Mouse (Mus musculus) heart, postnatal 14 days (tissue): ENCODE results near the gene Gfi1b. TPM values are rescaled to one million over a fixed set of nuclear protein-coding genes. Genes with fewer than 3 reads are reported as not detected.
A peak's percentile ranks its signal among the peaks of the same experiment; 100 is the strongest.

ENCODE experiments used
- DNase-seq, 2 experiments: peaks; one replicate each; pipeline ENCODE4 v3.0.0; 2021 to 2022
- intact Hi-C: fragments of 180-260 bp; cut with DNase I; formaldehyde crosslinking; loops from one replicate; pipeline ENCODE4 v1.15.1; 2025
- long read RNA-seq, 2 experiments: library from polyadenylated mRNA; stranded (forward); transcript quantifications; one replicate each; pipeline ENCODE4 v2.0.0; 2021
- total RNA-seq, 2 experiments: library from RNA; stranded (reverse); gene quantifications; 2 replicates each; pipeline ENCODE4 v1.2.3; 2021

Gfi1b gene
- not detected for total RNA-seq
- long read RNA-seq, experiment 1, result 0 reads
- long read RNA-seq, experiment 2, result 0 reads

DNA sequence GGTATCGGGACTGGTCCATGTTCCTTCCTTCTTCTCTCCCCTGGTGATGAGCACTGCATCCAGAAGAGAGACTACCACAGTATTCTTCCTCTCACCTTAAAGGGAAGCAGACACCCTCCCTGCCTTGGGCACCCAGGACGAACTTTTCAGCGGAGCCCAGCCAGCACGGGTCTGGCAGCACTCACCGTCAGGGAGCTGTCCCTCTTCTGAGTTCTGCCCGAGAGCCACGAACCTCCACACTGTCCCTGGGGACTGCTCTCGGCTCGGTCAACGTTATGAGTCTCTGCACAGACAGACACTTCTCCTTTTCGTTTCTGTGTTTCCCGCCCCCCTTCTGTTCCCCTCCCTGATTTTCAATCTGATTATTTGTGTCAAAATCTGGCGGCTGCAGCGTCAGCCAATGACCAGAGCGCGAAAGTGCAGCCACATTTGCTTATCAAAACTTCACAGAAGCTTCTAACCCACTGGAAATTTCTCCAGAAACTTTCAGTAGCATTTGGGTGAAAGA is at the start of gene Gfi1b:
Gene Gfi1b (minus strand): TSS at position 319 of the 508 bp plus-strand sequence.
- intact Hi-C loops, result loop anchor here (1.0 kb wide), 1 partner anchor 28 kb away; no protein-coding TSS in a partner anchor
- DNase-seq, result peak; percentile 9 to 29

DNA sequence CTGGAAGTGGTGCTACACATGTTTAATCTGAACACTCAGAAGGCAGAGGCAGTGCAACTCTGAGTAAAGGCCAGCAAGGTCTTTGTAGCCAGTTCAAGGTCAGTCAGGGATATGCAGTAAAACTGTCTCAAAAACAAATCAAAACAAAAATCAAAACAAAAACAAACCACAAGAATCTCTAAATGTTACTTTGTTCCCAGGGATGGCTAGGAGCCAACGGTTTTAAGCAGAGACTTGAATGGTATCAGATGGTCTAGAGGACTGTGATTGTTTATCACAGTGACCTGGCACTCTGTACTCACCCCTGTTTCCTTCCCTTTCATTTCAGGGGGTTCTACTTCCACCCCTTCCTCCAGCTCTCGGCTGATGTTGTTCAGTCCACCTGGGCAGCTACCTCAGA is 49.7 kb upstream of the Gfi1b start:
- no peak for DNase-seq
- intact Hi-C loops, result no loop called here

DNA sequence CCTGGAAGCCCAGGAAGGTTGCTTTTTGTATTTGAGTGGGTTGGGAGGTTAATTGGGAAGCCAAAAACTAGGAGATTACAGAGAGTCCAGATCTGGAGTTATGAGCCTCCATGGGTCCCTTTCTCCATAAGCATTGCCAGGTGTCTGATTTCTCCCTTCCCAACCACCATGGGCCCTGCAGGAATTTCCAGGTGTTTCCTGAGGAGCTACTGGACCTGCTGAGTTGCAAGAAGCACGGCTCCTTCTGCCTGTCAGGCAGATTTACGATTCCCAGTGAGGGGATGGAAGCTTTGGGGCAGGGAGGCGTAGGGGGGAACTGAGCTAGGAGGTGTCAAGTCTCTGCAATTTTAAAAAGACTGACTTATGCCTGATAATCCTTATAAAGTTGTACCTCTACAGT is 44.0 kb upstream of the Gfi1b start:
- DNase-seq, result no peak
- intact Hi-C loops, result no loop called here

DNA sequence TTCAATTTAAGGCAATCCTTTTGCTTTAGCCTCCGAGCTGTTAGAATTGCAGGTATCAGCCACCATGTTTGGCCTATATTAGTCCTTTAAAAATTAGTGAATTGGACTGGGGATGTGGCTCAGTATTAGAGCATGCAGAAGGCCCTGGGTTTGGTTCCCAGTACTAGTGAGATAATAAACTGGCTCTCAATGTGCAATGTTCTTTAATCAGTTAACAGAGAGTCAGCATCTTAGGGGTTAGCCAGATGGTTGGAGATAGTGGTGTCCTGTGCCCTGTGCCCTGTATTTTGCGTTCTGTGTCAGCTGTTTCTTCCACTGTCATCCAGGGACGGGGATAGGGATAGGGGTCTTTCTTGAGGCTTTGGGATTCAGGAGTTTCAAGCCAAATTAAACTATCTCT is 41.1 kb upstream of the Gfi1b start:
- intact Hi-C loops, result no loop called here
- DNase-seq, result no peak

DNA sequence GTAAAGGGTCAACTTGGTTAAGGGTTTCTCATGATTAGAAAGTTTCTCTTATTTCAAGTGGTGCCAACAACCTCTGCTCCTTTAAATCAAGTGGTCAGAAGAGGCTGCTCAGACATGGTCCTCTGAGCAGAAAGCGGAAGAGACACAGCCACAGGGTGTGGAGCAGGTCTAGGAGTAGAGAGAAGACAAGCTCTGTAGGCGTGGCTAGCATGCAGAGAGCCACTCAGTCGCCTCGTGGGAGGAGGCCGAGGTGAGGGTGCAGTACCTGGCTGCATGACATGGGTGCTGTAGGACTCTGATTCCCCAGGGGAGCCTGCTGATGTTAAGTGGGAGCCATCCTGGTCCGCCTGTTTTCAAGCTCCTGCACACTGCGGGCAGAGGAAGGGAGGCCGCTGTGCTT is 34.4 kb upstream of the Gfi1b start:
- no peak for DNase-seq
- intact Hi-C loops, result no loop called here

DNA sequence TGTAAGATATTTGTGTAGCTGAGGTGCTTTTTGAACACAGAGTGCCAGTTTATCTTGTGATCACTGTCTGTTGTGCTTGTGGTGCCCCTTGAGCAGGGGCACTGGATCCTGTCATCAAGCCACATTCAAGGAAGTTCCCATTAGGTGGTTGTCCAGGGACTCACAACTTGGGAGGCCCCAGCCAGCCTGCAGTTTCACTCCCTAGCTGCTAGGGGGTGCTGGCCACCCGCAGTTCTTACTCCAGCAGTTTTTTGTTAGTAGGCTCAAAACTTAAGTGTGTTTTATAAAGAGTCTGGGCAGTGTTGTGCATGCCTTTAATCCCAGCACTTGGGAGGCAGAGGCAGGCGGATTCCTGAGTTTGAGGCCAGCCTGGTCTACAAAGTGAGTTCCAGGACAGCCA is 32.5 kb upstream of the Gfi1b start:
- peak in 1 of 2 experiments; percentile 28 for DNase-seq
- intact Hi-C loops, result no loop called here

DNA sequence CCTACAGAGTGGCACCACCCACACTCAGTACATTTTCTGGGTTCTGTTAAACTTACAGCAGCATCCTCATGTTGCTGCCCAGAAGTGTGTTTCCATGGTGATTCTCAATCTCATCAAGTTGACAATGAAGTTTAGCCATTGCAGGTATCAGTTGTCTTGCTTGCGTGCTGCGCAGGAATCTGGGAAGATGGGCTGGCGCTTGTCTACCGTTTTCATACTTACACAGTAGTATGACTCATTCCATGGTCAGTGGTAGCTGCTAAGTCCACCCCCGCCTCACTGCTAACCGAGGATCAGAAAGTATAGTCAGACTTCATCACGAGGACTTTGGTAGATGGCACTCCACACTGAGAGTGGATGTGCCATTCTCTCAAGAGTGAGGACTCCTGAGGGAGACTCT is 31.6 kb upstream of the Gfi1b start:
- DNase-seq, result no peak
- intact Hi-C loops, result no loop called here

DNA sequence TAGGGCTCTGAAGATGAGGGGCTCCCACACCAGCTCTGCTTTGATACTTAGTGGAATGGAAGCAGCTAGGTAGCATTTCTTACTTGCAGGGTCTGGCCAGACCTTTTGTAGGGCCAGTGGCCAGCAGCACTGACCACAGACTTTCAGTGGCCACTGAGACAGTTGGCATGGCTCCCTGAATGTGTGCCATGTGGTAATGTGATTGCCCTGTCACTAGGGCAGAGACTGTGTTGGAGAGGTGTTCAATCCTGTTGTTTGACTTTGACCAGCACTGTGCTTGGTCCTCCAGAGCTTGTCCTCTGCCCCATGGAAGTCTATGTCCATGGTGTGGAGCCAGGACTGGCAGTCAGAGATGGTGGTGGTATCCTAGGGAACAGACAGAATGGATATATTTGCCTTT is 28.7 kb upstream of the Gfi1b start:
- intact Hi-C loops, result no loop called here
- DNase-seq, result no peak

DNA sequence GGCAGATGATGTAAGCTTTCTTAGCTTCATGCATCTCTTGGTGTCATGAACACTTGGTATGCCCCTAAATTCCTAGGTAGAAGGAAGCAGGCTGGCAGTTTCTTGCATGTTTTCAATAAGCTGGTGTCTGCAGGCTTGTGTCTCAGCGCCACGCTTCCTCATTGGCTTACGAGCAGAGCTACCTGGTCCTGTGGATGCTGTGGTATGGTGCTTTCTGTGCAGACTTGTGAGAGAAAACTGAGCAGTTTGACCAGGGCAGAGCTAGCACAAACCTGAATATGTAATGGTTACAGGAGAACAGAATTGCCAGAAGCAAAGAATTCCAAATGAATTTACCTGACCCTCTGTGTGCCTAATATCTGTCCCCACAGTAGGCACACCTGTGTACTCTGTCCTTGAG is 21.3 kb upstream of the Gfi1b start:
- intact Hi-C loops, result no loop called here
- DNase-seq, result no peak

DNA sequence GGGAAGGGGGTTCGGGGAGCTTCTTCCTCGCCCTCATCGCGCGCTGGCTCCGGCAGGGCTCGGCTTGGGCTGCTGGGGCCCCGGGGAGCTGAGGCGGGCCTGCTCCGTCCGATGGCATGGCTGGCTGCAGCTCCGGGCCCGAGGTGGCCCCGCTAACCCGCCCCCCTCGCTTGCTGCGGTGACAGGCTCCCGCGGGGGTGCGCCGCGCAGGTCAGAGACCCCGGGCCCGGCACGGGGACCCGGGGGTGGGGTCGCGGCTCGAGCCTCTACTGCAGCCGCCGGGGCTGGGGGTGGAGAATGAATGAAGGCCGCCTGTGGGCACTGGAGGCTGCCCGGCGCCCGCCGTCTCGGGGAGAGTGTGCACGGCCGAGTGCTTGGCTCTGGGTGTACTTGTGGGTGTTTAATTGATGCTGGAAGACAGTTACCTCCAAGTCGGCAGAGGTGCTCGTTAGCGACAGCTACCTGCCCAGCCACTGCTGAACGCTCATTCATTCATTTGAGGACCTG is 19.7 kb upstream of the Gfi1b start:
- no peak for DNase-seq
- intact Hi-C loops, result no loop called here

DNA sequence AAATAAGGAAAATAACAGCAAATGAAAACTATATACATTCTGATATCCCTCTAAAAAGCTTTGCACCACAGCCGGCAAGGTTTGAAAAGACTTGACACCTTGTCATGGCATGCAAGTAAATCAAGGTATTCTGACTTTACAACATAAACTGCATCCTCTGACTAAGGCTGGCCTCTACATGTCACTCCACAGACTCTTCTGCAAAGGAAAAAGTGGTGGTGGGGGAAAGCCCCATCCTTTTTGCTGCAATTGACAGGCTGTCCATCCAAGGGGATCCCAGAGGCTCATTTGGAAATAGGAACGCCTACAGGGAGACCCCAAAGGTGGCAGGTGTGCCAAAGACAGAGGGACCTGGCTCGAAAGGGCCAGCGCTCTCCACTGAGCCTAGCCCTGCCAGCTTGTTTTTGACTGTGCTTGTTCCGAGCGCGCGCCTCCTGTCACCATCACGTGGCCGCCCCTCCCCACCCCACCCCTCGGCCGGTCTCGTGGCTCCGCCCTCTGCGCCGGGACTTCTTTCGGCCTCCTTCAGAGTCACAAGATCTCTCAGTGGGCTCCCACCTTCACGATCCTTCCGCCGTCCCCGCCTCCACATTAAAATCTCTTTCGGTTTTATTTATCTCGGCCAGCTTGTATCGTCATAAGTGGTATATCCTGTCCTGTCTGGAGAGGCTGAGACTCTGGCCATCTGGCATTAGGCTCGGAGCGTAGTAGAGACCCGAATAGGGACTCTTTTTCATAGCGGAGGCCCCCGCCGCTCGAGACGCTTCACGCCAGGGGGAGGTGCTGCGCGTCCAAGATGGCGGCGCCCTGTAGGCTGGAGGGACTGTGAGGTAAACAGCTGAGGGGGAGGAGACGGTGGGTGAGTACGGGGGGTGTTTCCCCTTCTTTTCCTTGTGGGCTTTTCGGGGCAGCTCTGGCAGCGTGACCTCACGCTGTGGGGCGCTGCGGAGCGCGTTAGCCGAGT is 19.0 kb upstream of the Gfi1b start, which contains the start of gene Tsc1:
Gene Tsc1 (plus strand): TSS at position 768 of the 964 bp plus-strand sequence.
- intact Hi-C loops, result no loop called here
- peak; percentile 95 for DNase-seq

DNA sequence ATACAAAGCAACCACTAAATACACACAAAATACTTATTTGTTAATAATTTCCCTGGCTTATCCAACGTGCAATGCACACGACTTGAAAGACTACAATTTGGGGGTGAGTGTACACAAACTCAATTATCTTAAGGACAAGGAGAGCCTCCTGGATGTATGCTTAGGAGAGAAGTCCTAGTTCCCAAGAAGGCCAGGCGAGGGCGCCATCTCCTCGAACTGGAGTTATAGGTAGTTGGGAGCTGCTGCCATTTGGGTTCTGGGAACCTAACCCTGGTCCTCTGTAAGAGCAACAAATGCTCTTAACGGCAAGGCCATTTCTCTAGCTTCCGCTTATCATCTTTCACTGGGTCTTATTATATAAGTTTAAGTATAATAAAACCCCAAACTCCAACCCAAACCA is 18.0 kb upstream of the Gfi1b start:
- peak in 1 of 2 experiments; percentile 14 for DNase-seq
- intact Hi-C loops, result no loop called here

DNA sequence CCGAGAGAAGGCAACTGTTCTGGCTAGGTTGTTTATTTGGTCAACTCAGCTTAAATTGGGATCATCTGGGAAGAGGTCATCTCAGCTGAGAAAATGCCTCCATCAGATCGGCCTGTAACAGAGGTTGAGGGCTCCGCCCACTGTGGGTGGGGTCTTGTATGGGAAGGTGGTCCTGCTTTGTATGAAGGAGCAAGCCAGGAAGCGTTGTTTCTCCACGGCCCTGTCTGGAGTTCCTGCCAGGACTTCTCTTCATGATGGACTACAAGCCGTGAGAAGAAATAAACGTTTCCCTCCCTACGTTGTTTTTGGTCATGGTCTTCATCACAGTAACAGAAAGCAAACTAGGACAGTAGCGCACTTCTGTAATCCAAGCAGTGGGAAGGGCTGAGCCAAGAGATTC is 17.1 kb upstream of the Gfi1b start:
- DNase-seq, result no peak
- intact Hi-C loops, result no loop called here

DNA sequence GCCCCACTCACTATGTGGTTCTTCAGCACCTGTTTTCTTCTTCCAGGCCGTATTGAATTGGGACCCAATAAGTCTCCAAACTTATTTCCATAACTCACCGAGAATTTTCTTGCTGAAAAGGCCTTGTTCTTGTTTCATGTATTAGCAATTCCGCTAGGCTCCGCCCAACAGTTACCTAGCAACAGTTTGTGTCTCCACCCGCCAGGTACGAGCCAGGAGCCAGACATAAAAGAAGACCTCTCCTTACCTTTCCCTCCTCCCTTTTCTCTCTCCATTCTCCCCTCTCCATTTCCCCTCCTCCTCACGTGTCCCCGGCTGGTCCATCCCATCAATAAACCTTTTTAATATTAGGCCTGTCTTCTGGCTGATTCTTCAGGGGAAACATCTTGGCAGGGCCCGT is 16.6 kb upstream of the Gfi1b start:
- DNase-seq, result no peak
- intact Hi-C loops, result no loop called here

DNA sequence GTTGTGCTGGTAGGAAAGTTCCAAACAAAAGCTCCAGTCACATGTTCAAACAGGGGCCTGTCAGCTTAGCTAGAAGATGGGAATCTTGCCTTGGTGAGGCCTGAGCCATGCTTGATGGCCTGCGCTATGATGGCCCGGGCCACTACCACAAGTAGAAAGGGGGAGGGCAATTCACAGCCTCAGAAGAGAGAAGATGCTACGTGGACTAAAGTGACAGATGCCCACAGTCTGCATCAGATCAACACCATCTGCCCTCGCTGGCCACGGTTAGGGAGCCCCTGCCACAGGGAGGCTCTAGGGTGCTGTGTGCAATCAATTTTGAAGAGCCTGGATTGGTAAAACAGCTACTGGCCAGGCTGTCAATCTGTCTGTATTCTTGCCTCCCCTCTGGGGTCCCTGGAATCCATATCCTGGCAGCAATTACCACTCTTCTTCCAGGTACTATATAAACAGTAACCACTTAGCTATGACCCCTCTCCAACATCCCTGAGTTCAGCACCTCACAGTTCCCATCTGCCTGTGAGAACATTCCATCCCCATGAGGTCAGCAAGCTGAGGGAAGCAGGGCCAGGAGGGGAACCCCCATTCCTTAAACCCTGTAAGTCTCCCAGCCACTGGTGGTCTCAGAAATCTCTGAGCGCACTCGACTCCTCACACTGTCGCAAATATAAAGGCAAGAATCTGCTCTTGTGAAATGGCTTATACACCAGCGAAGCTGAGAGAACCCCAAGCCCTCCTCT is 15.5 kb upstream of the Gfi1b start:
- intact Hi-C loops, result no loop called here
- DNase-seq, result no peak

DNA sequence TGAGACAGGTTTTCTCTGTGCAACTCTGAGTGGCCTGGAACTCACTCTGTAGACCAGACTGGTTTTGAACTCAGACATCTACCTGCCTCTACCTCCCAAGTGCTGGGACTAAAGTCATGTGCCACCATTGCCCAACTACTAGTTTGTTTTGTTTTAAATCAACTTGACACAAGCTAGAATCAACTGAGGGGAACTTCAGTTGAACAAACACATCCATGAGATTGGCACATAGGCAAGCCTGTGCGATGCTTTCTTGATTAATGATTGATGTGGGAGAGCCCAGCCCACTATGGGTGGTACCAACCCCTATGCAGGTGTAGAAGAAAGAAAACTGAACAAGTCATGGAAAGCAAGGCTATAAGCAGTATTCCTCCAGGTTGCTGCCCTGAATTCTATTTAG is 13.4 kb upstream of the Gfi1b start:
- no peak for DNase-seq
- intact Hi-C loops, result no loop called here

DNA sequence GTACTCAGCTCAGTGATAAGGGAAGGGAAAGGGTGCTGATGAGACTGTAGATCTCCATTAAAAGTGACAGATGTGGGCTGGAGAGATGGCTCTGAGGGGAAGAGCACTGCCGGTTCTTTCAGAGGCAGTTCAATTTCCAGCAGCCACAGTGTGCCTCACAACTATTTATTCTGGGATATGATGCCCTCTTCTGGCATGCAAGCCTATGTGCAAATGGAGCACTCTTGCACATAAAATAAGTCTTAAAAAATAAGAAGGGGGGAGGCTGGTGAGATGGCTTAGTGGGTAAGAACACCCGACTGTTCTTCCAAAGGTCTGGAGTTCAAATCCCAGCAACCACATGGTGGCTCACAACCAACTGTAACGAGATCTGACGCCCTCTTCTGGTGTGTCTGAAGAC is 11.4 kb upstream of the Gfi1b start:
- no peak for DNase-seq
- intact Hi-C loops, result no loop called here

DNA sequence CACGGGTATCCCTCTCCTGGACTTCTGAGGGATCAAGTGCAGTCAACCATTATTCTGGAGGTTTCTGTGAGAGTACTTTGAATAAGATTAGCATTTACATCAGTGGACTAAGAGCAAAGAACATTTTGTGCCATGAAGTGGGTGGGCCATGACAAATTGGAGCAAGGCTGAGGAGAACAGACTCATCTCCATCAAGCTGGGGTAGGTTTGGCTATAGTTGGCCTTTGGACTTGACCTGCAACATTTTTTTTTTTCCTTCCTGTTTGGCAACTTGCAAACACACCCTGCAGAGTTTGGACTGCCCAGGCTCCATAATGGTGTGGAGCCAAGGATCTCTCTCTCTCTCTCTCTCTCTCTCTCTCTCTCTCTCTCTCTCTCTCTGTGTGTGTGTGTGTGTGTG is 10.8 kb upstream of the Gfi1b start:
- DNase-seq, result no peak
- intact Hi-C loops, result no loop called here

DNA sequence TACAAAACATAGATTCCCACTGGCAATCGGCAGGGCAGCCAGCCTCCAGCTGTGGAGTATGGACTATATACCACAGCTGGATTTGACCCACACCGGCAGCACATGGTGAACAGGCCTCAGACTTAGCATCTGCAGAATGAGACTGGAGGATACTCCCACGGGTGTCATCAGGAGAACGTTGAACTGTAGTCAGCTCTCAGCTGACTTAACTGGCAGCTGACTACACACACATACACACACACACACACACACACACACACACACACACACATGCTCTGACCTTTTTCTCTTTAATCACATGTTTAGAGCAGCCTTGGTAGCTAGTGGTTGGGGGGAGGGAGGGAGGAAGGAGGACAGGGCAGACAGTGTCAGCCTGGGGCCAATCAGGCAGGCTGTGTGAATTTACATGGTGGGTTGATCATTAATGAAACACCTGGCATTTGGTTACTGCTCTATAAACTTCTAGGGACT is 8.2 kb upstream of the Gfi1b start:
- intact Hi-C loops, result no loop called here
- no peak for DNase-seq

DNA sequence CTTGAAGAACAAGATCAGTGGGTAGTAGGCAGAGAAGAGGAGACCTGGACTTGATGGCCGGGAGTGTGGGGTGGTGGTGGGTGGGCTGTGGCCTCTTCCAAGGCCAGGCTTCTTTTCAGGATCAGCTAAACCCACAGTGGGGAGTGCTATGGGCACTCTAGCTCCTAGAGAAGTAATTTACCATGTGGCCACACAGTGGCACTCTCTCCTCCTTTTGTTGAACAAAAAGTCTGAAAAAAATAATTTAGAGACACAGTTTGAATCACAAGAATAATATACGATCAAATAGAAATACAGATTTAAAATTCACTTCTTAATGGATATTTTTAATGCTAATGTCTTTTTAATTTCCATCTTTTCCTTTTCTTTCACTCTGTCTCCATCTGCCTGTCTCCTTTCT is 6.3 kb upstream of the Gfi1b start:
- intact Hi-C loops, result no loop called here
- DNase-seq, result no peak

DNA sequence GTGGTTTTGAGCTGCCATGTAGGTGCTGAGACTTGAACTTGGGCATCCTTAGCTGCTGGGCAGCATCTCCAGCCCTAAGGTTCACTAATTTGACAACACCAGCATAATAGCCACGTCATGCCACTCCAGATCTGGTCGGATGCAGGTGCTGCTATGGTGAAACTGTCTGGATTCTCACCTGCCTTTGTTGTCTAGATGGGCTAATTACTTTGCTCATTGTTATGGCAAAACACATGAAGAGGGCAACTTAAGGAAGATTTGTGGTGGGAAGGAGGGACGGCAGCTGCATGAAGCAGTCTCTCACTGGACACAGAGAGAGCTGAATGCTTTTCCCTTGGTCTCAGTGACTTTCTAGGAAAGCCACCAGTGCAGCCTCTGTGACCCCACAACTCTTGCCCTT is 4.3 kb upstream of the Gfi1b start:
- no peak for DNase-seq
- intact Hi-C loops, result no loop called here
